Mouse (Mus musculus) urinary bladder, postnatal 14 days (tissue): Measurements from ENCODE around the gene Ndufaf2.

ENCODE experiments used
- DNase-seq: peaks from one replicate; pipeline ENCODE4 v3.0.0; 2021; ENCODE audit warnings: low spot score

The Ndufaf2 gene

DNA sequence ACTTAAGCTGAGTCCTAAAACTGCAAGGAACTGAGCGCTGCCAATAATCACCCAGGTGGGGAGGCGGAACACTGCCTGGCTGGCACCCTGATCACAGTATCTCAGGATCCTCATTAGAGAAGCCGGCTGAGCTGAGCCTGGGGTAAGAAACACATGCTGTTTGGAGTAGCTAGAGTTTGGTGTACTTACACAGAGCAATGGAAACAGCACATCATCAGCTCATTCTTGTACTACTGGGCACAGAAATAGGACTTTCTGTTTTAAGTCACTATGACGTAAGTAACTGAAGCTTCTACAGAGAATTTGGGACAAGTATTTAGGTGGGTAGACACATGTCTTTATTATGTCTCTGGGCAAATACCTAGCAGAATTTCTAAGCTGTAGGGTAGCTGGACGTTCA lies 72.4 kb downstream of the Ndufaf2 start:
- no peak for DNase-seq

DNA sequence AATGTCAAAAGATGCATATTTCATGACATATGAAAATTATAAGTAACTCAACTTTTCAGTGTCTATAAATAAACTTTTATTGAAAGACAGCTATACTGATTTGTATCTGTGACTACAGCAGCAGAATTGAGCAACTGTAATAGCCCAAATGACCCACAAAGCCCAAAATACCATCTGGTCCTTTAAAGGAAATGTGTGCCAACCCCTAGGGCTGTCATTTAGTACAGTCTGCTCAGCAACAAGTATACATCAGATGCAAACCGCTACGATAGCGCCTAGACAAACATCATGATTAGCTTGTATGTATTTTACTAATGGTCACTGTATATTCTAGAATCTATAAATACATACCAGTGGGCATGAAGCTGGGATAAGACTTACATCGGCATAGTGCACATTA lies 74.3 kb downstream of the Ndufaf2 start:
- DNase-seq = no peak

DNA sequence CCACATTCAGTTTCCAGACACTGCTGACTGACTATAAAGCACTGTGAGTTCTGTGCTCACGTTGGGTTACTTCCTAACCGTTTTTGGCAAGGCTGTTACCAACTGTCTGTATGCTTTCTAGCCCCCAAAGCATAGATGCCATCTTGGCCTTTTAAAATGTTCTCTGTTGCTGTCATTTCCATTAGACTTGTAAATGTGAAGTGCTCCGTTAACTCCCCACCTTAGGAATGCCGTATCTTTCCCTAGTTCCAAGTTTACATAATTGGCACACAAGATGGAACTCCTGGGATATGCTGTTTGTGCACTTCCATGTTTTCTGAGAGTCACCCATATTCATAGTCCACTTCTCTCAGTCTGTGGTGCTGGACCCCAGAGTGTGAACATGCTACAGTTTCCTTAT lies 80.5 kb downstream of the Ndufaf2 start:
- no peak for DNase-seq

DNA sequence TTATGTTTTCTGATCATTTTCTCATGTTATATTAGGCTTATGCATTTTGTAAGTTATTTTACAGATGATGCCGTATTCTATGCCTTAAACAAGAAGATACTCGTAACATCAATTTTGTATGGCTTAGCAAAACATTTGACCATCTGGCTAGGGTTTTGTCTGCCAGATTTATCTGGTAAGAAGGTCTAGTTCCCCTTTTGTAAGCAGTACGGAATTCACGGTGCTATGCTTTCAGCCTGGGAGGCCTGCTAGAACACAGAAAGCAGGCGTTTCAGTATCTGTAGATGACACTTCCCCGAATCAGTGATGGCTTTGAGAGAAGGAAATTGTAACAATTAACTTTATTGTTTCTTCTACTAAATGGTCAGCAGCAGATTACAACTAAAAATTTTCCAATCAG lies 80.9 kb downstream of the Ndufaf2 start:
- no peak for DNase-seq

DNA sequence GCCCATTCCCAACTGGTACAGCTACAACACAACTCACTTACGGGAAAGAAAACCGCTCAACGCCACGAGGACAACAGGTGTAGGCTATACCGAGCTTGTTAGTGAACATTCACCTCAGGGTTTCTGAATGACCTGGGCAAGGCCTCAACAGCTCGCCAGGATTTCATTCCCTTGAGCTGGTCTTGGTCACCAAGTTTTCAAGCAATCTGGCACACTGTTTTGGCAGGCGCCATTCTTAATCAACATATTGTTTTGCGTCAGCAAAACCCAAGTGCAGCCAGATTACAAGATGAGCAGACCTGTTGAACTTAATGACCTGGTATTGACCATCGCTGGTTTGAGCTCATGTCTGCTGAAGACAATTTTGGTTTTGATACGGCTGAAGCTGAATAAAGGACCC lies 88.3 kb downstream of the Ndufaf2 start:
- DNase-seq = no peak

DNA sequence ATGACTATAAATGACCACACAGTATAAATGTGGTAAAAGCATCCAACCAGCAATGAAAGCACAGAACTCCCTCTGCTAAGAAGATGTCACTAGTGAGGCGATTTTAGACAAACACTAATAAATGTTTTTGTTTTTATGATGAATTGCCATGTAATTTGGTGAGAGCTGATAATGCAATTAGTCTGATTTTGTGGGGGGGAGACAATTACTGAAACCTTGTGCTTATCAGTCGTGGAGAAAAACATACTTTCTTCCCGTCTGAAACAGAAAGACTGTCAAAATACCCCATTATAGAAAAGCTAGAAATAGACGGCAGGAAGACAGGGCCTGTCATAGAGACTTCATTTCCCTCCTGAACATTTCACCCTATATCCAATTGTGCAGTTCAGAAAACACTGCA lies 89.3 kb downstream of the Ndufaf2 start:
- no peak for DNase-seq

DNA sequence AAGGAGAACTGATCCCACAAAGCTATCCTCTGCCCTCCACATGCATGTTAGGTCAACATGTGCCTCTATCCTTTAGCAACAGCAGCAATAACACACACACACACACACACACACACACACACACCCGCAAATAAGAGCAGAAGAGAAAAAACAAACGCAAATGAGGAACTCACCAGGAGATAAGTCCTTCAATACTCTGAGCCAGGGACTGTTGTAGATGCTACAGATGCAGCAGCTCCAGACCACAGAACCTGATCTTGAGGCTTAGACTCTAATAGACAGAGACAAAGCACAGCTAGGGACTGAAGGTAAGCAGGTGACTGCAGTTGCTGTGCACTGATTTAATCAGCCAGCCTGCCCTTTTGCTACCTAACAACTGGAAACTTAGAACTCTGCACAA lies 92.4 kb downstream of the Ndufaf2 start:
- no peak for DNase-seq

DNA sequence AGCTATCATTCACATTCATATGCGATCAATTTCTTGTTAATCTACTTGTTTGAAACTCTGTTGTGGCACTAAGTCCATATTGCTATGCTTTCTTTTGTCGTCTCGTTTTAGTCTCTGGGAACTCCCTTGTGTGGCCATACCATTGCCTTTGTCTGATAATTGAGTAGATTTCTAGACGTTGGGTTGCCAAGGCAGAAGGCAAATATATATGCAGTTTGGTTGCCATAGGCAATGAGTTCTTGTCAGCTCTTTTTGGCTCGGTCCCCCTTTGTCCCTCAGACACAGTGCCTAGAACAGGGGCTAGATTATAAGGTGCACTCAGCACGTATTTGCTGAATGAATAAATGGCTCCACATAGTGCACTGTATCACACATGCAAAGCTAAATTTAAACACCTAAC lies 94.1 kb downstream of the Ndufaf2 start:
- DNase-seq = no peak

DNA sequence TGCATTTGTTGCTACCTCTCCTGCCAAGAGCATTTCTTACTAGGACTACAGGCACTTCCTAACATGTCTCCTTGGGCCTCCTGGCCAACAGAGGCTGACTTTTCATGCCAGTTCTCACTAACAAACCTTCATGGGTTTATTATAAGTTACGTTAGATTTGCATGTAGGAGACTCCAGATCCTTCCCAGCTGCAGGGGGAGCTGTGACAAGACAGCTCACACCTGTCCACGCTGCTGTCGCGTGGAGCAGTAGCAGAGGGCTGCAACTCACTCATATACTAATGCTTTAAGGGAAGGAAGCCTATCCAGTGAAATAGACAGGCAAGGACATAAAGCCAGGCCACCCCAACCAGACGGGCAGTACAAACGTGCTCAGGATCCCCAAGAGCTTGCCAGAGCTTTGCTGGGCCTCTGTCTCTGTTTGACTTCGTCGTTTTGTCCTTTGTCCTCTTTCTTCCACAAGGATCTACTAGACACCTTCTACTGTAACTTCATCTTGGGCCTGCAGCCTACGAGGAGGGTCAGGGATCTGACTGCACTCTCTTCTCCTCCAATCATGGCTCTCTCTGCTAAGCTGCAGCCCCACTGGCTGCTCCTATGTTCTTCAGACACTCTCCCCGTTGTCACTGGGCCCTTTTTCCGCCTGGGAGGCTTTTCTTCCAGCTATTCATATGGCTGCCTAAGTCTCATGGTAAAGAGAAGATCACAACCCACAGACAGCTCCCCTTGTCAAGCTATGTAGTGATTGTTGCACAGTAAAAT lies 94.9 kb downstream of the Ndufaf2 start:
- no peak for DNase-seq

DNA sequence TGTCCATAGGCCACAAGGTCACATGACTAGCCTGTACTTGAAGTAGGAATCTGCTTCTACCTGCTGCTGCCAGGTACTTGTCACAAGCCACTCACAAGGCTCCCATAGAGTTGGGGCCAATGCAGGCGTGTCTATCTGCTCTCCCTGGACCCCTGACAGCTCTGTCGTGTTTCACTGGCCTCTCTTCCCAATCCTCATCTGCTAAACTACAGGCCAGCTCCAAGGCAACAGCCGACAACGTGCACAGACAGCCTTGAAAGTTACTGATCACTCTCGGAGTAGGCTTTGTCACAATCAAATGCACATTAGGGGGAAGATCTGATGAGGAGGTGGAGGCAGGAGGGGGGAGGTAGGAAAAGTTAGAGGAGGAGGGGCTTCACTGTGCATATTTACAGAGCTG lies 95.5 kb downstream of the Ndufaf2 start:
- DNase-seq = no peak

DNA sequence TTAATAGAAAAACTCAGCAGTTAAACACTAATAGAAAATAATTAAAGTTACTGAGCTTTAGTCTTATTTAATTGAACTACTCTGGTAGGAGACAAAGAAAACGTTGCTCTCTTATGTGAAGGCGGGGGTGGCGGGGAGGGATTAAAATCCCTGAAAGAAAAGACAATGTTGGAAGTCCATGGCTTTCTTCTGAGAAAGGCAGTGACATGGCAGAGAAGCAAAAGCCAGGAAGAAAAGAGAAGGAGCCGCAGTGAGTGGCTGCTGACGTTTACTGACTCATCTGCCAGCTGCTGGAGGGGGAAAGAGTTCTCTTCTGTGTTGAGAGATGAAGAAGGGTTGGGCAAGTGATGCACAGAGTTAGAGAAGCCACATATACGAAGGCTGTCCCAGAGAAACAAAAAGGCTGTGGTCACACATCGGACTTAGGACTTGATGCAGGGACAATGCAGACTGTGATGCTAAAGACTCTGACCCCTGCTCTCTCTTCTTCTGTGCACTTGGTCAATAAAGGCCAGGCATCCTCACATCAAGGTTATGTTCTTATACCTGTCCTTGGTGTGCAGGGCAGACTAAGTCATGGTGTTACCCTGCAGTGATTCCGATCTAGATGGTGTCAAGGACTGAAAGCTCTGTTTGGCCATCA lies 97.4 kb downstream of the Ndufaf2 start:
- no peak for DNase-seq

DNA sequence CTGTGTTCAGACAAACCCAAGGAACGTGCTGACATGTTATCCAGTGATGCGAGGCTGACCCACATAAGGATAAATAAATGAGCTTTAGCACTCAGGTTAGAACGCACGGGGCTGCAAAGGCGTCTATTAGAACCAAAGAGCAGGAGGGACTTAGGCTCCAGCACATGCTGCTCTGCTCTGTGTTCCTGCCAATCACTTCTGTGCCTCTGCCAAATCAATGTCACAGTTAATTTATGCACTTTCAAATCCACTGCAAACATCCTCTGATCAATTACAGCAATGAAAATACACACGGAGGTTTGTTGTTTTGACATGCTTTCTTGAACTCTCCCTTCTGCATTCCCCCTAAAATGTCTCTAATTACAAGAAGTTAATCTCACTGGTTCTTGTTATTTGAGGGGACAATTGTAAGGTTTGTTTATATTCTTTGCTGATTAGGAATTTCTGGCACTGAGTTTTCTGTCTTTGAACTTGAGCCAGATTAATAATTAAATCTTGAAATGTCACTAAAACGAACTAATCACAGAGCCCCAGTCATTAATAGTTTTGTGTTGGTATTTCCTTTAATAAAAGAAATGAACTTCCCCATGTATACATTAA lies 98.0 kb downstream of the Ndufaf2 start:
- no peak for DNase-seq

DNA sequence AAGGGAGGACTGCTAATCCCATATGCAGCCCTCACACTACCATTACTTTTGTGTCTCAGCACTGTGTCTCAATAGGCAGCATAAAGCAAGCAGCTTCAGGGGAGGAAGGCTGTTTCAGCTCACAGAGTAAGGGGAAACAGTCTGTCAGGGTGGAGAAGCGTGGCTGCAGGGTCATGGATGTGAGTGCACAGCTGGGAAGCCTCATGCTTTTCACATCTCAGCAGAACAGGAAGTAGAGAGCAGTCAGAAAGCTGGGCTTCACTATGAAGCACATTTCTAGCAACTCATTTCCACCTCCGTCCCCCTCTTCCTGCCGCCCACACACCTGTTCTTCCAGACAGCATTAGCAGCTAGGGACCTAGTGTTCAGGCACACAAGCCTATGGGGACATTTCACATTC lies 101.5 kb downstream of the Ndufaf2 start:
- DNase-seq = no peak

DNA sequence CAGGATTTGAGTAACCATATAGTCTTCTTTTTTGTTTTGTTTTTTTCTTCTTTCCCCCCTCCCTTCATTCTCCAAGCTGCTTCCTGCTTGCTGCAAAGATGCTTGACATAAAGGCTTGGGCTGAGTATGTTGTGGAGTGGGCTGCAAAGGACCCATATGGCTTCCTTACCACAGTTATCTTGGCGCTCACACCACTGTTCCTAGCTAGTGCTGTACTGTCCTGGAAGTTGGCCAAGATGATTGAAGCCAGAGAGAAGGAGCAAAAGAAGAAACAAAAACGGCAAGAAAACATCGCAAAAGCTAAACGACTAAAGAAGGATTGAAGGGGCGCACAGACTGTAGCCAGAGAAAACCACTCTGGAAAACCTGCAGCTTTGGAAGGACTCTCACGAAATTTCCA lies 111.1 kb downstream of the Ndufaf2 start:
- no peak for DNase-seq

DNA sequence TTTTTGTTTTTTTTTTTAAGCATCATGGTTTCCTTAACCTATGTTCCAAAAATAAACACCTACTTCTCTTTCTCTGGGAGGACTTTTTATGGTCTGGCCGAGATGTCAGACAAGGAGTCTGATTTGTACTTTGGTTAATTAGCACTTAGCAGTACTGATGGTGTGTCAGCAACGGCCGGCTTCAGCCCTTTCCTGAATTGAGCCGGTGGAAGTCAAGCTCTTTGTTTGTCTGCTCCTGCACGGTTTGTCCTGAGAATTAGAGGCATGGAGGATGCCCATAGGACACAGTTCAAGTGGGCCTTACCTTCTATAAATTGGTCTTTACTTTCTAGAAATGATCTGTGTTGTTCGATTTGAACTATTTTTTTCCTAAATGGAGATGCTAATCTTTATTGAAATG lies 111.5 kb downstream of the Ndufaf2 start:
- no peak for DNase-seq

DNA sequence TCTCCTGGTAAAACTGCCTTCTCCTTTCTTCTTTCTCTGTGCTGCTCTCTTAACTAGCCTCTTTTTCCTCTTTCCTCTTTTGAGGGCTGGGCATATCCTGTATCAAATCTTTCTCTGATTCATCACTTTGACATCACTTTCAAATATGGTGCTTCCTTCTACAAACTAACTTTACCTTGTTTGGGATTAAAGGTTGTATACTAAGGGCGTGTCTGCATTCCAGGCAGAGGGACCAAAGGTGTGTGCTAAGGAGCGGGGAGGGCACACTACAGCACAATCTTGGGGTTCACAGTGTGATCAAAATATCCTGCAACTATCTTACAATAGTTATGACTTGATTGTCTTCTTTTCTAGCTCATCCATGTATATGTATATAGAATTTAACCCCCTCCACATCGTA lies 112.4 kb downstream of the Ndufaf2 start:
- DNase-seq = no peak

DNA sequence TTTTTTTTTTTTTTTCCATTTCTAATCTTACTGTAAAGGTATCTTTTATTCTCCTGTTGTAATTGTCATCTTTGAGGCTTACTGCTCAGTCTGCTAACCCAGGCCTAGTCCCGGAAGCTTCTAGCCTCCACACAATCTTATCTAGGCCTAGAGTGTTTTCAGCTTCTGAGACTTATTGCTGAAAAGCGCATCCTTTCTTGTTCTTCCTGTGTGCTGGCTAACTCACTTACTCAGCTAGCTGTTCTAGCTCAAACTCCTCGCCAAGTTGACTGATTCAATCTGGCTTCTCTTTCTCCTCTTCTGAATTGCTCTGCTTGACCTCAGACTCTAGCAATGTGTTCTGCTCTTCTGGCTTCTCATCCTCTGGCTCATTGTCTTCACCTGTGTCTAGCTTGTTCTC lies 112.8 kb downstream of the Ndufaf2 start:
- no peak for DNase-seq

DNA sequence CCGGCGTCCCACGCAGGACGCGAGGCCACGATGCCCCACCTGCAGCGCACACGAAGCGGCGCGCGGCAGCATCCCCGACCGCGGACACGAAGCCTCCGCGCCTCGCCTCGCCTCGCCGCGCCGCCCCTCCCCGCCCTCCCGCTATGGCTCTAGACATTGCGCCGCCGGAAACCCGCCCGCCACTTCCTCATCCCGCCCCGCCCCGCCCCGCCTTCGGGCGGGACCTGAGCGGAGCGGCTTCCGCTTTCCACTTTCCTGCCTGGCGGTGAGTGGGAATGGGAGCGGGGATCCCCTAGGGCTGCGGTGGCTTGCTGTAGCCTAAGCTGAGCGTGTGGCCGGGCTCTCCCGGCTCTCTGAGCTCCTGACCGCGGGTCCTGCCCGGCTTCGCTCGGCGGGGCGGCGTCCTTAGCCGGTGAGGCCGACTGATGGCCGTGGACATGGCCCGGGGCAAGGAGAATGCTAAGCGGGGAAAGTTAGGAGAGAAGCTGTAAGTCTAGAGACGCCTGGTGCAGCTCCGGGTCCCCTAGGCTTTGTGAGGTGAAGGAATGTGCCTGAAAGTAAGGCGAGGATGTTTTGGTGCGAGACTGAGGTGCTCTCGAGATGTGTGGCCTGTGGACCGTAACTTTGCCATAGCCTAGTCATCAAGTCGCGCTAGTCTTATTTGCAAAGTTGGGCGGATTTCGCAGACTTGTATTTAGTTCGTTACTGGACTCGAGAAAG lies 114.0 kb downstream of the Ndufaf2 start, which contains the start of gene Smim15:
TSS of gene Smim15 (plus strand) at position 225 of the 720 bp plus-strand sequence.
- DNase-seq = peak; percentile 90

DNA sequence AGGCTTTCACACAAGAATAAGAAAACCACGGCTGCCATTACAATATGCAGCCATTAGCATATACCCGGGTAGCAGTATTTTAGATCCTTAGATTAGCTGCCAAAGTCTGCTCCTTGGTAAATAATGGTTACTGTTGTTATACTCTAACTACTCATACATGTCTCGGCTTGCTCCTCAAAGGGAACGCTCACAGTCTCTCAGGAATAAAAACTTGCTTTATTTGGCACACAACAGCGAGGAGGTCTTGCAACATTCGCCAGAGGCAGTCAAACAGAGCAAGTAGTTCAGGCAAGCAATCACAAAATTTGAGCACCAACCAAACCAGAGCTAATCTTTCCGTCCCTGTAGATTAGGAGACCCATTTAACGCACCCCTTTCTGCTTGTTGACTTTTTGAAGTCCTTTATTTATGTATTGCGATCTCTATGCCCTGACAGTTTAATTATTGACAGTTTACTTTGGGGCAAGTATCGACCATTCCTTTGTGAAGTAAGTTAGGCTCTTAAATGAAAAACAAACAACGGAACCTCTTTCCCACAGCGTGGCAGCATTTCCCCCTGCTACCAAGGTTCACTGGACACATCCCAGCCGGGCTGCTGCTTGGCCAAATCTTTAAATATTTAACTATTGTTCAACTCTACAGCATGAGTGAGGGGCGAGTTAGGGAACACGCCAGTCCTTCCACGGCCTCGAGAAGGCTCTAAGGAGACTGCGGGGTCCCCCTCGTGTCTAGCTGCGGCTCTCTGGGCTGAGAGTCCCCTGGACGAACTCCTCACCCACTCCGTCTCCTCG lies 114.8 kb downstream of the Ndufaf2 start:
- DNase-seq = peak; percentile 65

DNA sequence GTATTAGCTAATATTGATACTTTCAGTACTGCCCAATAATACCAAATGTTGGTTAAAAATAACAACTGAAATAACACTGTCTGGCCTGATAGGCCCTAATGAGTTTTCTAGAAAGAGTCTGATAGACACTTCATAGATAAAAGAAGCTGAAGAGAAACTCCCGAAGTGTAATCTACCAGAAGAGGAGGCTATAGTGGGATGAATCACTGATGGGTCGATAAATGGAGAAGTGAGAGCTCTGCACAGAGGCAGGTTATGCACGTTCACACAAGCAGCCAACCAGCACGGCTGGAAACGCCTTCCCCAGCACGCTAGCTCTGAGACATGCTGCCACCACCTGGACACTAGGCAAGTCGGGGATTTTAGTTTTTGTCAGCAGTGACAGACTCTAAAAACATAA lies 117.1 kb downstream of the Ndufaf2 start:
- peak; percentile 73 for DNase-seq

DNA sequence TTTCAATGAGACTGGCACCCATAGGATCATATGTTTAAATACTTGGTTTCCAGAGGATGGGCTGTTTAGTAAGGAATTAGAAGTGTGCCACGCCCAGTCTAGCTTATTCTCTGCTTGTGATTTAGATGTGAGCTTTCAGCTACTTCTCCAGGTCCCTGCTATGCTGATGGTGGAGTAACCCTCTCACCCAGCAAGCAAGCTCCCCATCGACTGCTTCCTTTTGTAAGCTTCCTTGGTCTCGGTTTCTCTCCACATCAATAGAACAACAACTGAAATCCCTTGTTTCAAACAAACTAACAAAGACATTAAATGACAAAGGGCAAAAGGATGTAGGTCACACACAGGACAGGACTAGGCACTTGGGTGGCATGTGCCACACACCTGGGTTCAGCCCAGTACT lies 118.0 kb downstream of the Ndufaf2 start:
- no peak for DNase-seq

DNA sequence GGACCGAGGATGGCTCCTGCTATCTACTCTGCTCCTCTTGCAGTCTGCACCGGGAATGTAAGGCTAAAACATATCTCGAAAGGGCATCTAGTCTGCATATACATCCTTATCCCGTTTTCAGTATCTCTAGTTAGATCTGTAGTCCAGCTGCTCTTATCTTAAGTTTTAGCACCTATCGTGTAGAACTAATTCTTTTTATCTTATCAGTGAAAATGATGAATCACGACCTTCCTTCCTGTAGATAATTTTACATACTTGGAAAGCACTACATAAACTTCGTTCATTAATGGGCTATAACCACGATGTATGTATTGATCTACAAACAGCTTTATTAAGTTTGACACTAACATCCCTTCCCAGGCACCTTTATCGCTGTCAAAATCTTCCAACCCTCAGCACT lies 118.5 kb downstream of the Ndufaf2 start:
- DNase-seq = no peak
